Mouse (Mus musculus): ENCODE measurements at regions not wholly inside any gene's neighbourhood (a gene's known extent, or its start where the extent isn't known, plus 50 kb on each side); places are given as distances from the start of the nearest gene placed in this dataset.

DNA sequence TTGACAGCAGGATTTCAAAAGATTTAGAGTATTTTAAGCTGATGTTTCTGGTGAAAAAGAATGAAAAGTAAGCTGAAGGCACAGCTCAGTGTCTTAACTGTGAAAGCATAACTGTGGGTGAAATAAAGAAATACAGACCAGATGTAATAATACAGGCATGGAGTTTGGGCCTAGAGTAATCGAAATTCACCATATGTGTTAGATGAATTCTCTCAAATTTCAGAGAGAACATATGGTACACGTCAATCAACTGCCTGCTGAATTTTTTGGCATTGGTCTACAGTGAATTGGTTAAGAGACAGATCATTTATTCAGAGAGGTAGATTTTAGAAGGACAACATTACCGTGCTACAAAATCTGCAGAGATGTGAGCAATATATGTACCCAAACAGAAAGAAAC, 357.3 kb upstream of the Alcam start:
- H3K27me3 ChIP-seq (ENCODE audit: control insufficient read depth, insufficient read depth, low read length), result no peaks in the 10 kb centered on the region
- 25% methylated on average over 3 of the region's 3 CpGs for WGBS

DNA sequence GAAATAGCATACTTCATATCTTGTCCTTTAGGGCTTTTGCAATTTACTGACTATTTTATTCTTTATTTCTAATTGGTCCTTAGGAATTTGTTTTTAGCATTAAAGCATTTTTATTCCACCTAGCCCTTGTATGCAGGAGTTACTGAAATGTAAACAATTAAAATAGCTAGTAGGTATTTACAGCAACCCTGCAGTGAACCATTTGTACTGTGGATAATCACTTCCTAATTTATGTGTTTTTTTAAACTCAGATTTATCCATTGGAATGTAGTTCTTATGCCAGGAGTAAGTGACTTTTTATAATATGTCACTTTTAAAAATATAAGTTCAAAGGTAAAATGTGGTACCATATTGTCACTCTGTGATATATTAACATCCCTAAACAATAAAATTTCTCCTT, 350.5 kb upstream of the Alcam start:
- ATAC-seq (ENCODE audit: low FRiP score, low read depth) (no peak), DNase-seq (ENCODE audit: low spot score) (no peak)
- TF ChIP-seq POLR2A (IDR thresholded peaks at IDR 0.05; ENCODE audit: borderline replicate concordance, extremely low read depth, insufficient read depth, insufficient read length), result no peak
- no peaks in the 10 kb centered on the region for H3K27me3 ChIP-seq (ENCODE audit: control insufficient read depth, insufficient read depth, low read length)
- no peaks in the 10 kb centered on the region for H3K9me3 ChIP-seq (ENCODE audit: control insufficient read depth, low read length)
- H3K27ac ChIP-seq (replicated peaks; ENCODE audit: low read depth, low read length), result no peak overlapping the region
- H3K36me3 ChIP-seq (ENCODE audit: control insufficient read depth, insufficient read depth, low read length), result no peaks in the 10 kb centered on the region
- H3K9ac ChIP-seq (ENCODE audit: low read depth, low read length, severe bottlenecking), result no peak overlapping the region
- no peak overlapping the region for H3K4me3 ChIP-seq (replicated peaks; ENCODE audit: low read length)
- no peak overlapping the region for H3K4me2 ChIP-seq (replicated peaks; ENCODE audit: low read depth, low read length, severe bottlenecking)
- H3K4me1 ChIP-seq (ENCODE audit: control insufficient read depth, insufficient read depth, low read length), result no peaks in the 10 kb centered on the region

More for the DNA sequence above, 357.3 kb upstream of the Alcam start:
- TF ChIP-seq POLR2A (IDR thresholded peaks at IDR 0.05; ENCODE audit: borderline replicate concordance, extremely low read depth, insufficient read depth, insufficient read length), result no peak
- ATAC-seq (ENCODE audit: low FRiP score, low read depth), result no peak
- no peaks in the 10 kb centered on the region for H3K4me1 ChIP-seq (ENCODE audit: control insufficient read depth, insufficient read depth, low read length)
- no peak overlapping the region for H3K4me3 ChIP-seq (replicated peaks; ENCODE audit: low read length)
- H3K9ac ChIP-seq (ENCODE audit: low read depth, low read length, severe bottlenecking), result no peak overlapping the region
- H3K36me3 ChIP-seq (ENCODE audit: control insufficient read depth, insufficient read depth, low read length), result no peaks in the 10 kb centered on the region
- DNase-seq (ENCODE audit: low spot score), result no peak
- H3K9me3 ChIP-seq (ENCODE audit: control insufficient read depth, low read length), result no peaks in the 10 kb centered on the region
- no peak overlapping the region for H3K27ac ChIP-seq (replicated peaks; ENCODE audit: low read depth, low read length)
- no peak overlapping the region for H3K4me2 ChIP-seq (replicated peaks; ENCODE audit: low read depth, low read length, severe bottlenecking)

DNA sequence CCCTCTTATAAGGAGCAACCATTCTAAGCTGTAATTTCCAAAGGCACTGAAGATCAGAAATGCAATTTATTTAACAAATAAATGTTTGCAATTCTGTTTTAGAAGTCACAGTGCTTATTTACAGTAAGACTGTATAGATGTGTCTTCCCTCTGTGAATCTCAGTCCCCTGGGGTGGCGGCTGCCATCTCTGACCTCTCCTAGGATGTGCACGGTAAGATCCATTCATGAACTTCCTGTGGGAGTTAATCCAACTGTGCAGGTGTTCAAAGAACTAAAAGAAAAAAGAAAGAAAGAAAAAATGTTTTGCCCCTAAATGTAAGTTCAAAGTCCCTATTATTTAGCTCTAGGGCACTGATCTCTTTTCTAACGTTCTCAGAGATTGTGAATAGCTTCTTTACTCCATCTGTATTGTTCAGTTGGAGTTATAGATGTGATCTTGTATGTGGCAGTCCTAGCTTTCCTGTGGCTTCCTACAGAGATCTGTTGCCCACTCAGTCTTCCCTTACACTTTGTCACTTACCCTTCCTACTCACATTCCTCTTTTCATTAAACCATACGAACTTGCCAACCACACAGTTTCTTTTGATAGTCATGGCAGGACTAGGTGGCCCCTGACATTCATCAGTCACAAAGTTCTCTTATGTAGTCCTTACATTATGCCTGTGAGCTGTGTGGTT, 346.0 kb upstream of the Alcam start:
- Histone ChIP-seq H3K4me2 (replicated peaks; ENCODE audit: low read depth, low read length, severe bottlenecking) (no peak overlapping the region), H3K9me3 (ENCODE audit: control insufficient read depth, low read length) (no peaks in the 10 kb centered on the region), H3K27me3 (ENCODE audit: control insufficient read depth, insufficient read depth, low read length) (no peaks in the 10 kb centered on the region), H3K9ac (ENCODE audit: low read depth, low read length, severe bottlenecking) (no peak overlapping the region), H3K4me3 (replicated peaks; ENCODE audit: low read length) (no peak overlapping the region), H3K27ac (replicated peaks; ENCODE audit: low read depth, low read length) (no peak overlapping the region), H3K4me1 (ENCODE audit: control insufficient read depth, insufficient read depth, low read length) (no peaks in the 10 kb centered on the region), H3K36me3 (ENCODE audit: control insufficient read depth, insufficient read depth, low read length) (no peaks in the 10 kb centered on the region)
- ATAC-seq (ENCODE audit: low FRiP score, low read depth) (no peak), DNase-seq (ENCODE audit: low spot score) (no peak)
- WGBS, result 58% methylated on average over 4 of the region's 4 CpGs
- no peak for TF ChIP-seq POLR2A (IDR thresholded peaks at IDR 0.05; ENCODE audit: borderline replicate concordance, extremely low read depth, insufficient read depth, insufficient read length)

DNA sequence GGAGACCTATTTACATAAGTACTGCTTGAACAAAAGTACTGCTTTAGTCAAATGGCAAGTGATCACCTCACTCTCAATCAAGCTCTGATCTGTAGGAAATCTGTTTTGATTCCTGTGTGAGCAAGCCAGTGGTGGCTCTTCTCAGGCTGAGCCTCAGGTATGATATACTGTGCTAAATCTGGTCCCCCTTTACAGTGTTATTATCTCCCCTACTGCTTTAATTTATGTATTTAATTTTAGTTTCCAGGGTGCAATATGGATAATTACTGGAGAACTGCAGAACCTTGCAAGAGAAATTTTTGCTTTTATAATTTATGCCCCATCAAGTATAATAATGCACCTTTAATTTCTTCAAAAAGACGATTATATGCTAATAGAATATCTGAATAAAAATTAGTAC, 341.3 kb upstream of the Alcam start:
- no peaks in the 10 kb centered on the region for H3K36me3 ChIP-seq (ENCODE audit: control insufficient read depth, insufficient read depth, low read length)
- H3K27ac ChIP-seq (replicated peaks; ENCODE audit: low read depth, low read length), result no peak overlapping the region
- no peaks in the 10 kb centered on the region for H3K9me3 ChIP-seq (ENCODE audit: control insufficient read depth, low read length)
- WGBS, result 77% methylated on average over 1 of the region's 1 CpGs
- TF ChIP-seq POLR2A (IDR thresholded peaks at IDR 0.05; ENCODE audit: borderline replicate concordance, extremely low read depth, insufficient read depth, insufficient read length), result no peak
- no peak overlapping the region for H3K4me2 ChIP-seq (replicated peaks; ENCODE audit: low read depth, low read length, severe bottlenecking)
- ATAC-seq (ENCODE audit: low FRiP score, low read depth), result no peak
- H3K27me3 ChIP-seq (ENCODE audit: control insufficient read depth, insufficient read depth, low read length), result no peaks in the 10 kb centered on the region
- no peak overlapping the region for H3K4me3 ChIP-seq (replicated peaks; ENCODE audit: low read length)
- no peak overlapping the region for H3K9ac ChIP-seq (ENCODE audit: low read depth, low read length, severe bottlenecking)
- H3K4me1 ChIP-seq (ENCODE audit: control insufficient read depth, insufficient read depth, low read length), result no peaks in the 10 kb centered on the region
- no peak for DNase-seq (ENCODE audit: low spot score)

DNA sequence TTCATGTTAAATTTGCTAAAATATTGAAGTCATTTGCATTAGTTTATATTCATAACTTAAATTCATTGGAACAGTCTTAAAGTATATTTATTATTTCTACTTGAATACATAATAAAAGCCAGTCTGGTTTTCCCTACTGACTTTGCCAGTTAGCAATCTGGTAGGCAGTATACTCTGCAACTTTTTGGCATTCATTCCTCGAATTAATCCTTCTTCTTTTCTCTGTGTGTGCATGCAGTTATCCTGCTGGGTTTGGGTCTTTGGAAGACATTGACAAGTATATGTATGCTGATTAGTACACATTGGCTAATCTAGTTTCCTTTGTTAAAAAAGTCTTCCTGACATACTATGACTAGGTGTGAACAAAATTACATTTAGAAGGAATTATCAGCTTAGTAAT, 336.1 kb upstream of the Alcam start:
- ATAC-seq (ENCODE audit: low FRiP score, low read depth), result no peak
- no peak overlapping the region for H3K4me2 ChIP-seq (replicated peaks; ENCODE audit: low read depth, low read length, severe bottlenecking)
- WGBS, result 68% methylated on average over 1 of the region's 1 CpGs

DNA sequence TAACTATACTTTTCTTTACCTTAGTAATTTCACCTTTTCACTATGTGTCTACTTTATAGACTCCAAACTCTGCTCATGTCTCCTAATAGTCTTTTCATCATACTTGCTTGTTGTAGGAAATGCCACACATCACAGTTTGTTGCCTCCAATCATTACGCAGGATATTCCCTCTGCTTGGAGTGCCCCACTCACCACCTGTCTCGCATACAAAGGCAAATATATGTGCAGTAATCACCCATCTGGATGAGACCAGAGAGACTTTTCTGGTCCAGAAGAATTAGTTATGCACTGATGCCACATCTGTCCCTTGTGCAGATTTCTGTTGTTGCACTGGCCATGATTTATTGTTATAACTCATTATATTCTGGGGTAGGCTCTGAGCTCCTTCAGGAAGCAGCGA, 293.9 kb upstream of the Alcam start:
- no peaks in the 10 kb centered on the region for H3K36me3 ChIP-seq (ENCODE audit: control insufficient read depth, insufficient read depth, low read length)
- 91% methylated on average over 3 of the region's 3 CpGs for WGBS
- H3K9me3 ChIP-seq (ENCODE audit: control insufficient read depth, low read length), result no peaks in the 10 kb centered on the region
- no peak overlapping the region for H3K4me2 ChIP-seq (replicated peaks; ENCODE audit: low read depth, low read length, severe bottlenecking)
- no peak for DNase-seq (ENCODE audit: low spot score)
- ATAC-seq (ENCODE audit: low FRiP score, low read depth), result no peak
- no peak overlapping the region for H3K4me3 ChIP-seq (replicated peaks; ENCODE audit: low read length)
- no peak overlapping the region for H3K27ac ChIP-seq (replicated peaks; ENCODE audit: low read depth, low read length)
- no peaks in the 10 kb centered on the region for H3K27me3 ChIP-seq (ENCODE audit: control insufficient read depth, insufficient read depth, low read length)
- H3K9ac ChIP-seq (ENCODE audit: low read depth, low read length, severe bottlenecking), result no peak overlapping the region
- no peak for TF ChIP-seq POLR2A (IDR thresholded peaks at IDR 0.05; ENCODE audit: borderline replicate concordance, extremely low read depth, insufficient read depth, insufficient read length)
- H3K4me1 ChIP-seq (ENCODE audit: control insufficient read depth, insufficient read depth, low read length), result no peaks in the 10 kb centered on the region

More for the DNA sequence above, 336.1 kb upstream of the Alcam start:
- Histone ChIP-seq H3K27ac (replicated peaks; ENCODE audit: low read depth, low read length) (no peak overlapping the region), H3K4me3 (replicated peaks; ENCODE audit: low read length) (no peak overlapping the region), H3K36me3 (ENCODE audit: control insufficient read depth, insufficient read depth, low read length) (no peaks in the 10 kb centered on the region), H3K27me3 (ENCODE audit: control insufficient read depth, insufficient read depth, low read length) (no peaks in the 10 kb centered on the region), H3K9me3 (ENCODE audit: control insufficient read depth, low read length) (no peaks in the 10 kb centered on the region), H3K4me1 (ENCODE audit: control insufficient read depth, insufficient read depth, low read length) (no peaks in the 10 kb centered on the region), H3K9ac (ENCODE audit: low read depth, low read length, severe bottlenecking) (no peak overlapping the region)
- TF ChIP-seq POLR2A (IDR thresholded peaks at IDR 0.05; ENCODE audit: borderline replicate concordance, extremely low read depth, insufficient read depth, insufficient read length), result no peak
- DNase-seq (ENCODE audit: low spot score), result no peak

All from limb, embryonic 14.5 days (tissue).